Mouse (Mus musculus) inflammation-experienced regulatory T-cells, adult 6 months (primary cell): ENCODE measurements around the gene Lmo2. TPM values are rescaled to one million over a fixed set of nuclear protein-coding genes. Genes with fewer than 3 reads are reported as not detected.

Source experiments
- ATAC-seq: one replicate; pipeline ENCODE4 v1.8.0; 2017
- polyA plus RNA-seq, 3 experiments: library from polyadenylated mRNA; unstranded; fragments of 100-300 nt; shearing (Covaris generic); gene quantifications; one replicate each; pipeline ENCODE4 v1.2.1; 2017

Gene Lmo2
- polyA plus RNA-seq, result under 1 TPM; 0.38 to 0.92 (median 0.42) TPM

DNA sequence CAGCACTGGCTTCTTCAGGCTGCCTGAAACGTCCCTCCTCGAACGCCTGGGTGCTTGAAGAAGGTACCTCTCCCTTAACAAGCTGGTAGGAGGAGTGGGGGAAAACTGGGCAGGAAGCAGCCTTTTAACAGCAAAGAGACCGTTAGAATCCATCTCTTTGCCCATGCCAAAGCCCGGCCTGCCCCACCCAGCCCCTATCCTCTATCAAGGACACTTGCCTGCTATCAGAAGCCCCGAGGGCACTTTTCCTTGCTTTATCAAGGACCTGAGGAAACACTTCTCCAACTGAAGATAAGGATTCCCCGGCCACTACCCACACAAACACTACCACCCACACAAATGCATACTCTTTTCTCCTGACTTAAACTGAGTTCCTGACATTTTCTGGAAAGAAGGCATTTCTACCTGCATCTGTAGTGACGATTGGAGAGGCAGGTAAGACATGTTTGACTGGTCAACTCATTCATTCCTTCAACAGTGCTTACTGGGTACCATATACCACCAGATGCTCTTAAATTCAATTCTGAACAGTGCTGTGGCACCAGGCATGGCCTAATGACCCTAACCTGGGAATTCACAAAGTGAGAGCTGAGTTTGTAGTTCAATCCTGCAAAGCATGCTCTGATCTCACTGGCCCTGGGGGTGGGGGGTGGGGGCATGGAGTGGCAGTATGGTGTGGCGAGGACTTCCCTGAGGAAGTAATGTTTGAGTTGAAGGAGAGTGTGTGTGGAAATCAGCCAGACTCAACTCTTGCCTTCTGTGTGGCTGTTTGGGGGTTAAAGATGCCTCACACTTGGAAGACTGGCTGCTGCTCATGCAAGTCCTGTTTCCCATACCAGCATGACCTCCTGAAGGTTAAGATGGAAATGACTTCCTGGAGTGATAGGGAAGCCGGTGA lies at the start of gene Lmo2:
Gene Lmo2, plus strand, starts transcription at position 338 of the 898 bp plus-strand sequence.
- no peak for ATAC-seq

DNA sequence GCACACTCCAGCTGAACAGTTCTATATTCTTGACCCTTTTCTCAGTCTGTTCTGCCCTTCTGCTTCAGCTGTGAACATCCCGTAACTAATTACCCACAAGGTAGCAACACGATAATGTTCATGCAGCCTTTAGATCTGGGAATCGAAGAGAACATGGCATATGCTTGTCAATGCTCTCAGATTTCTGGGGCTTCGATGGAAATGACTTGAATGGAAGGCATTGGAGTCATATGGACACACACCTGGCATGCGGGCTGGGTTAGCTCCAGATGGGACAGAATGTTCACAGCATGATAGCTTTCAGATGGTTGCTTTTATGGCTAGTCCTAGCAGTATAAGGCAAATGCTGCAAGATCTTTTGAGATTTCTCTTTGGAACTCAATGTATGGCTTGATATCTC lies 47.2 kb upstream of the Lmo2 start:
- ATAC-seq, result no peak

DNA sequence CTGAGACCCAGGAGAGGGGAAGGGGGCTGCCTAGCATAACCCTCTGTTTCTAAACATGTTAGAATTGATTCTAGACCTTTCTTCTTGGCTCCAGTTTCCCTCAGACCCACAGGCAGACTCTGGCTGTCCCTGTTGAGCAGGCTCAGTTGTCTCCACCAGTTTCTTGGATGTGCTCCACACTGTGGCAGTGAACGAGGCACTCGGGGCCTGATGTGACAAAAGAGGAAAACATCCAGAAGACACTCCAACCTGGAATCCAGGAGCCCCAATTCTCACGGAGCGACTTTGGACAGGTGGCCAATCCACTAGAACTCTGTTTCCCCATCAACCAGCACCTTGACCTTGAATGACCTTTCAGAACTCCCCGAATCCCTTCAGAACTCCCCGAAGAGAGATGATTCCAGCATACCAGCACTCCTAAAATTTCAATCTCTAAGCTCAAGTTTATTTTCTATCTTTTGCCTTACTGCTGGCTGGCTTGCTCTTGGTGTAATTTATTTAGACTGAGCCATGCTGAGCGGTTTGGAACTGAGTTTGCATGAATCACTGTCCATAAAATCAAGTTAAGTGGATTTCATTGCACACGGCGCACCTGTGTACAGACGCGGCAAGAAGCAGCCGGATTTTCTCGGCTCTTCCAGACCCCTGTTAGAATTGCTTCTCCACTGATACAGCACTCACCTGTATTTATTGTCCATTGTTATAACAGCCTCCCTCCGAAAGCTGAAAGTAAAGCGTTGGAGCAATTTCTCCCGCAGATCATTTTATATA lies 45.1 kb upstream of the Lmo2 start:
- ATAC-seq, result no peak

DNA sequence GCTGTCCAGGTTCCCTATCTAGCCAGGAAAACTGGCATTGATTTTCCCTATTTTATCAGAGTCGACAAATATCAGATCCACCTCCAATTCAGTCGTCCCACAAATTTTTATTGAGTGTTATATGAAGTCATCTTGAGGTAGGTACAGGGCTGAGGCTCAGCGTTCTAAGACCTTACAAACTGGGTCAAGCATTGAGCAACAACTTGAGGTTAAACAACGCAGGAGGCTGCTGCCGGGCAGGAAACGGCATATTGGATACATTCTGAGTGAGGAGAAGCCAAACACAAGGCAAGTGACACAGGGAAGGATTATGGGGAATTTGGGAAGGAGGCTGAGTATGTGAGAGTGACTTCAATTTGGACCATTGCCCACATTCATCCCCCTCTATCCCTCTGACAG lies 44.5 kb upstream of the Lmo2 start:
- no peak for ATAC-seq

DNA sequence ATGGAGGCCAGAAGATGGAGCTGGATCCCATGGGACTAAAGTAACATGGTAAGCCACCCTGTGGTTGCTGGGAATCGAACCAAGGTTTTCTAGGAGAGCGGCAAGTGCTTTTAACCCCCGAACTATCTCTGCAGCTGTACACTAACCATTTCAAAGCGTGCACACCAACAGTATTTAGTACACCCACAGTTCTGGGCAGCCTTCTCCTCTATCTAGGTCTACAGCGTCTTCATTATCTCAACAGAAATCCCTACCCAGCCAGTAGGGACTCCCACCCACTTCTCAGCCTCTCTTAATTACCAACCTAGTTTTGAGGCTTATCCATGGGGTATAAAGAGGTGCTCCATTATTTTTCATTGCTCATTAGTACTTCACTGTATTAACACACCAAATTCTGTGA lies 41.7 kb upstream of the Lmo2 start:
- no peak for ATAC-seq

DNA sequence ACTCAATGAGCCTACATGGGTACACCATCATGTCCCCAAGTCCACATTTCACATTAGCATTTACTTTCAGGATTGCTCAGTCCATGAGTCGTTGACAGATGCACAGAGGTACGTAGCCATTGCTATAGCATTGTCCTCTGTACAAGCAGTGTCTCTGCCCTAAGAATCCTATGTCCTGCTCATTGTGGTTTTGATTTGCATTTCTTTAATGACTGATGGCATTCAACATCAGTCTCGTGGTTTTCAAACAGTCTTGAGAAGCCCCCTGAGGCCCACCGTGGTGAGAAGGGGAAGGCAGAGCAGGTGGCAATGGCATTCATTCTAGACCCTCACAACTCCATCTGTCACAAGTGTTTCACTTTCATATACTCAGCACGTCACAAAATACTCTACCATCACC lies 40.4 kb upstream of the Lmo2 start:
- no peak for ATAC-seq

DNA sequence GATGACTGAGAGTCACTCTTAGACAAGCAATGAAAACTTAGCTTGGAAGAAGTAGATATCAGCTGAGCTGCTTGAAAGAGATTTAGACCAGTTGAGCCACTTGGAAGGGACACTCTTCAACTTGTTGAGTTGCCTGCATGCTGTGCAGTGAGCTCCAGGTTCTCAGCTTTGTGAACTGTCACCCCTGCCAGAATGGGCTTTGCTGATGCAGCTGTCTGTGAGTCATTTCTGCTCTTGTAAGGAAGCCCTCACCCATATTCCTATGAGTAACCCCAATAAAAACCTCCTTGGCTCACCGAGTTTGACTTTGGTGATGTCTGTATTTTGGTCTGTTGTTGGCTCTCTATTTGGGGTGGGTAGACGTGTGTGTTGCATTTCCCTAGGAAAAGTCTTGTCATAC lies 39.4 kb upstream of the Lmo2 start:
- ATAC-seq, result no peak

DNA sequence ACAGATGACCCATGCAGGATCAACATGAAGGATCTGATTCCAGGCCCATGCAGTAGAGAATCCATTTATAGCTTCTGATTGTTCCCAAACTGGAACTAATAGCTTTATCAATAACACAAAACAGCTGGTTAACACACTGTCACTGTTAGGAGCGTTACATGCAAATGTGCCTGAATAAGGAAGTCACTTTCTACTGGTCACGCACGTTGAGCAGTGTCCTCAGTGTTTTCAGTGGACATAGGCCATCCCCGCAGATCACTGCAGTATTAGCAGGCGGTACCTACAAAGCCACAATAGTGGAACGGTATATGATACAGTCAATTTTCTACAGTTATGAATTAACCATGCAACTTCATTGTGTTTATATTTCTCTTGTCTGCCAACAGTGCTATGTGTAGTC lies 38.3 kb upstream of the Lmo2 start:
- ATAC-seq, result no peak

DNA sequence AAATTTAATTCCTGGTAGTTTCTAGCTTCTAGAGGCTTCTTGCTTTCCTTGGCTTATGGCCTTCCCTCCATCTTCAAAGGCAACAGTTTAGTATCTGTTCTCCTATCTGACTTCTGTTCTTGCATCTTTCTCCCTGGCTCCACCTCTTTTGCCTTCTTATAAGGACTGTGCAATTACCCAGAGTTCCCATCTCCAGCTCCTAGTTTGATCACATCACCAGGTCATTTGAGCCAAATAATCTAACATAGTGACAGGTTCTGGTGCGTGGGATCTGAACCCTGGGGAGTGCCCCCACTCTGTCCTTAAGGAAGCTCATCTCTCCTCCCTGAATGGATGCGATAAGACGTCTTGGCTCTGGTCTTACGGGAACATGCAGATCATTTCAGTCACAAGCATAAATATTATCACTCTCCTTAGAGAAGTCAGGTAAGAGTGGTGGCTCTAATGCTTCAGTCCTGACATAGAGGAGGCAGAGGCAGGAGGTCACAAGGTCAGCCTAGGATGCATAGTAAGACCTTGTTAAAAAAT lies 31.1 kb upstream of the Lmo2 start:
- no peak for ATAC-seq

DNA sequence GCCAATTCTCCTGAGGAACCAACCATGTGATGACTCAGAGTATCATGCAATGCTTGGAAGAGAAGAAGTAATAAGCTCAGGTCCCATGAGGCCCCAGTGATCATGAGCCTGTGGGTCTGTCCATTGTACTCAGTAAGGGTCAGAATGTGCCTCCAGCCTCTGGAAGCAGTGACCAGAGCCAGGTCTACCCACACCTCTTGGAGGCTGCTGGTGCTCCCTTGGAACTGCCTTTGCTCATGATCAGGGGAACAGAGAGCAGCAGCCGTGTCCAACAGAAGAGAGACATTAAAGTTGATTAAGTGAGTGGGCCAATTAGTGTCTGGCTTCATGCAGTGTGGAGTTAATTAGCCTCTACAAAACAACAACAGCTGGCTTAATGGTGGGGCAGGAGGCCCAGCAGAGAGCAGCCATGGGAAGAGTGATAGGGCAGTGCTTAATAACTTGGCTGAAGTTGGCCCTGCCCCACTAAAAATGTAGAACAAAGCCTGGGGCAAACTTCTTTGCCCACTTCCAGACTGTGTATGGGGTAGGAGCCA lies 30.1 kb upstream of the Lmo2 start:
- no peak for ATAC-seq

DNA sequence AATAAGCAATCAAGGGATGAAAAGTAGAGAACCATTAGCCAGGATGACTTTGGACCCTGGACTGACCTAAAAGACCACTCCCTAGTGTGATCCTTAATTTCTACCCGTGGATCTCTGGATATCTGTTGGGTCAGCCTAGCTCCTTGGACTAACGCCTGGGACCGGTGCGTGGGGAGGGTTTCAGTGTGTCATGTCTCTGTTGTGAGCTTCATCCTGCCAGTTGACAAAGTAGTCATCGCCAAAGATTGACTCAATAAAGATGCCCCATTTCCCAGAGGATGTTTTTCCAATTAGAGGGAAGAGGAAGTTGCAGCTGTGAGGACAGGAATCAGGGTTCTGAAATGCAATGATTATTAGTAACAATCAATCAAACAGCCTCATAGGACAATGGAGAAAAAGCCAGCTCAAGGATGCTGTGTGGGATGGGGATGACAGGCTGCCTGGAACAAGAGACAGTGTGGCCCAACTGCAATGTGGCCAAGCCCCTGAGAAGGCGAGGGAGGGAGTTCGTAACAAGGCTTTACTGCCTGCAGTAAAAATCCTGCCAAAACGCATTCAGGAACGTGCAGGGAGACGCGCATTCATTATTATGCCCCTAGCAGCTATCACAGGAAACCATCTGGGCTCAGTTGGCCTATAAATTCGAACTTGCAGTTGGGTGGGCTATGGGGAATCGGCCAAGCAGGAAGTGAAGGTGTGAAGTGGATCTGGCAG lies 27.3 kb upstream of the Lmo2 start:
- no peak for ATAC-seq

DNA sequence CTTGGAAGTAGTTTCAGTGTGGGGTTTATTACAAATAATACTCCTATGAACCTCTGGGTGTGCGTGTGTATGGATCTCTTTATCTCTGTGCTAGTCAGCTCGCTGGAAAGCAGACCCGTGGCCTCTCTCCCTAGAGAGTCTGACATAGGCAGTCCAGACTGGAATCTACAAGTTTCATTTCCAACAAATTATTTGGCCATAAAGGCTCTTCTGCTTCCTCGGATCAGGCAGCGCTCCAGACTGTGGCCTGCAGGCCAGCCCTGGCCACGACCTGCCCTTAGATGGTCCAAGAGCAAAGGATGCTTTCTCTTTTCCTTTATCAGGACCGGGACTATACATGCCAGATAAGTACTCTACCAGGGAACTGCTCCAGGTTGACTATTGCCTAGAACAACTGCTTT lies 26.3 kb upstream of the Lmo2 start:
- ATAC-seq, result no peak

DNA sequence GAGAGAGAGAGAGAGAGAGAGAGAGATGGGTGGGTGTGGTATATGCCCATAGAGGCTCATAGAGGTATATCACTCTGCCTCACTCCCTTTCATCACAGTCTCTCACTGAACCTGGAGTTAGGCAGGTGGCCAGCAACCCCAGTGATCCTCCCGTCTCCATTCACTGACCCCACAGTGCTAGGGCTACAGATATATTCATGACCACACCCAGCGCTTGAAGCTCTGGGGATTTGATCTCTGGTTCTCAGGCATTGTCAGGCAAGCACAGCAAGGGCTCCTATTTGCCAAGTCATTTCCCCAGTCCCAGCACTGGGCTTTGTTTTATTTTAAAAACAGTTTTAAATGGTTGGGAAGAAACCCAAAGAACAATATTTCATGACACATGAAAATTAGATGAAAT lies 25.8 kb upstream of the Lmo2 start:
- no peak for ATAC-seq

DNA sequence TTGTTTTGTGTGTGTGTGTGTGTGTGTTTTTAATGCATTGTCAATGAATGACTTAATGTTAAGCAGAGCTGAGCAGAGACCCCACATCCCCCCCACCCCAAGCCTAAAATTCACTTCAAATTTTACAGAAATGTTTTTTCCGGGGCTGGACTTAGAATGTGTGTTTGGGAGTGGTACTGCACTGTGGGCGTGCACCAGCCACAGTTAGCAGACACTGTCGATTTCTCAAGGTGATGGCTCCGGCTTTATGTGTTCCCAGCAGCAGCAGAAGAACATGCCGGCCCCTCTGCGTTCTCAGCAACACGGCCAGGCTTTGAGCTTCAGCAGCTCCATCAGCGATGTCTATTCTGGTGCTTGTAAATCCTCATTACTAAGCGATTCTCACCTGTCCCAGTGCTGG lies 25.3 kb upstream of the Lmo2 start:
- no peak for ATAC-seq

DNA sequence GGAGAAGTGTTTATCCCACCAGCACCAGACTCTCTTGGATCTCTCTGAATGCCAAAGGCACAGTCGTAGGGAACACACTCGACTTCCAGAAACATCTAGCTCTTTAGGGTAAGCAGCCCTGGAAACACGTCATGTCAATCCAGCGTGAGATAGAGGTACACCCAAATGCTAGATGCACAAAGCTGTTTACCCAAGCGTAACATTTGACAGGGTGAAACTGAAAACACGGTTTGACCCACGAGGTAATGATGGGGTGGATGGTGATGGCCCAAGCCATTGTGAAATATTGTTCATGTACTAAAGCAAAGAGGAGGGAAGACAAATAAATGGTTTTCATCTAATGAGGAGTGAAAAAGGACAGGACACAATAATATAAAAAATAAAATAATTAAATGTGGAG lies 23.5 kb upstream of the Lmo2 start:
- ATAC-seq, result no peak

DNA sequence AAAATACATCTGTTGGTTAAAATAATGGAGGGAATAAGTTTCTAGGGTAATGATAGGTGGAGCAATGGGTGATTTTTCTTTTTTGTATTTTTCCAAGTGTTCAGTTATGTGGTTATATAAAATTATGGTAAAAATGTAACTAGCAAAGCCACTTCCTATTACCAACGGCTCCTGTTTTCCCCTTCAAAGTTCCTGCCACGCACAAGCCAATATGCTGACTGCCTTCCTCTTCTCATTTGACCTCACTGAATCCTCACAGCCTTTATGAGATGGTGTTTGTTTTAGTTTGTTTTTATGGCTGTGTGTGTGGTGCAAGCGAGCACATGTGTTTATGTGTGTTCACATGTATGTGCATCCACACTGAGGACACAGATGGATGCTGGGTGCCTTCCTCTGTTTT lies 23.1 kb upstream of the Lmo2 start:
- no peak for ATAC-seq

DNA sequence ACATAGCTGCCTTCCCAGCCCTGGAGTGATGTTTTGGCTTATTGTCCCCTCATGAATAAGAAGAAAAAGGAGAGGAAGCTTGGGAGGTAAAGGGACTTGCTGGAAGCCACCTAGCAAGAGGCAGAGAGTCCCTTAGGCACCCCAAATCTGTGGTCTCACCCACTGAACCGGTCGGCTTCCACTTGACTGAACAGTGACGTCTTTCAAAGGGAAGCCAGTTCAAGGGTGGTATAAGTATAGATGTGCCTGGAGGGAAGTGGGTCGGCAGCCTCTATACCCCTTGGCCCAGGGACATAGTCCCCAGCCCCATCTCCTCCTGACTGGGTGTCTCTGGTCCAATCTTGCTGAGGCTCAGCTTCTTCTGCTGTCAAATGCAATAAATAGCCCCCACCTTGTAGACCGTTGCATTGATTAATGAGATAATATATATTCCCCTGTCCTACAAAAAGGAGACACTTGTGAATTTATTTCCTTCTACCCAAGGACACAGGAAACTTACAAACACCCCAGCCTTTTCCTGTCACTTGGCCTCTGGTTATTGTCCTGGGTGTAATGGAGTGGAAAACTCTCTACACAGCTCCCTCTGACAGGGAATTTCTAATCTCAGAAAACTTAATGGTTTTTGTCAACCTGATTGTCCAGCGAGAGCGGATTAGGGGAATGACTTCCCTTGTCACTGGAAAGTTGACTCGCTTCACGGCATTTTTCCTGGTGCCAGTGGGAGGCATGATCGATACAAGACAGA lies 21.9 kb upstream of the Lmo2 start:
- ATAC-seq, result no peak

DNA sequence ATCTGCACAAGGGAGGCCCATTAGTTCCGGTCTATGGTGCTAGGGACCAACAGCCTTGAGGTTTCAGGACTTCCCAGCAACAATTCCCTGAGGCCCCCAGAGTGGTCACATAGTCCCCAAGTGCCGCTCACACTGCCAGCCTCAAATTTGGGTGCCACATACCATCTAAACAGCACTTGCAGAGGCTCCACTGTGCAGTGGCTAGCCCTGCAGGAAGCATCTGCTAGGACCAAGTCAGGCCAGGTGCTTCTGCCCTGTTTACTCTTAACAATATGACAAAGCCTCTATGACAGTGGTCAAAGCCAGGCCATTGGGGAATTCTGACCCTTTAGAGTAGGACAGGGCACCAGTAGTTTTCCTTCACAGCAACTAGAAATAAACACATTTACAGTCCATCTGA lies 21.1 kb upstream of the Lmo2 start:
- no peak for ATAC-seq

DNA sequence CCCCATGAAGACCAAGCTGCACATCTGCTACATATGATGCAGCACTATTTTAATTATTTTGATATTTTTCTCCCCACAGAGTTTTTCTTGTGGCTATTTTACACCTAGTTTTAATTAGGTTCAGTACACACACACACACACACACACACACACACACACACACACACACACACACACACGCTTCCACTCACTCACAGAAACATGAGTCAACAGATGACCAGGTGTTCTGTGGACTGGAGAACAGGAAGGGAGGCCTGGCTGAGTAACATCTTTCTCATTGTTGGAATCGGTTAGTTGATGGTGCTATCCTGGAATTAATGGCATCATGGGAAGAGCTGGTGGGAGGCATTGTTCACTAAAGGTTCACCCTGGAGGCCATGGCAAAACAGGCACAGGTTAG lies 20.1 kb upstream of the Lmo2 start:
- no peak for ATAC-seq

DNA sequence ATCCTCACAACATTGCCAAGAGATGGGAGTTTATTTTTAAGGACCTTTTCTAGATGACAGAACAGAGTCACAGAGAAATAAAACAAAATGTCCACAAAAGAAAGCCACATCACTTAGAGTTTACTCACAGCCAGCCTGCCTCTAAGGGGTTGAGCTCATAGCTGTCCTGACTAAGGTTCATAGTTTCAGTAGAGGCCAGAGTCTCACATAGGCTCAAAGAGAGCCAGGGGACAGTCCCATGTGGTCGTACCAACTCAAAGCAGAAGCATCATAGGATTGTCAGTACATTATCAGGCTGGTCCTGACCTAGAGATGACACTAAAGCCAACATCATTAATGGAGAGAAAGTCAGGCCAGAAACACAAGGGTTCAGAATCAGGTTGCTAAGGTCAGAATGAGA lies 19.2 kb upstream of the Lmo2 start:
- ATAC-seq, result no peak

DNA sequence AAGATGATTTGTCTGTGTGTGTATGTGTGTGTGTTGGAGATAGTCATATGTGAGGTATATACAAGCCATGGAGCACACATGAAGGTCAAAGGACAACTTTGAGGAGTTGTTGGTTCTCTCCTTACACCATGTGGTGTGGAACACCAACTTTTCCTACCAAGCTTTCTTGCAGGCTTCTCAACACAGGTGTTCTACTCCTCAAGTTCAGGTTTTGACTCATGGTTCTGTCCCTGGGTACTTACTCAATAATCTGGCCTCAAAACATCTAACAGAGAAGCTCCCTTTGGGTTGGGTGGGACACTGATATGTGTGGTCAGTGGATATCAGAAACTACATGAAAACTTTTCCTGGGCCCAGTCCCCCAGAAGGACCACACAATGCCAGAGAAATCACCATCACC lies 18.8 kb upstream of the Lmo2 start:
- no peak for ATAC-seq

DNA sequence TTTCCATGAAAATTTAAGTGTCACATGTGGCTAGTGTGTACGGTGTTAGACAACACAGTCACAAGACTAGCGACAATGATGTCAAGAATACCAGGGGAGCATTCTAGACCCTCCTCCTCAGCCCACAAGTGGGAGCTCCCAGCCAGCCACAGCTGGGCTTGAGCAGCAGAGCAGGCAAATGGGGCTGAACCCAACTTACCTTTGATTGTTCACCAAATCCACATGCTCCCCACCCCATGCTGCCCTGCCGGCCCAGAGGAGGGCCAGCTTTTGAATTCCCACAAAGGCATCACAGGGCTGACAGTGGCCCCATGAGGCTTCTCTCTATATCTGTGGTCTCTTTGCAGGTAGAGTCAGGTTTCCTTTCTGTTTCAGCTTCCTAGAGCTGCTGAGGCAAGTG lies 16.7 kb upstream of the Lmo2 start:
- ATAC-seq, result no peak
